Mouse (Mus musculus) limb, embryonic 13.5 days (tissue): Measurements from ENCODE around the gene Dennd1b. TPM values are rescaled to one million over a fixed set of nuclear protein-coding genes. Genes with fewer than 3 reads are reported as not detected.

ENCODE experiments used
- ATAC-seq: fragments of 200-750 bp; cut with Nextera tagmentation; 2 replicates; pipeline ENCODE4 v1.8.0; 2017; ENCODE audit warnings: low read depth, moderate number of reproducible peaks, moderate TSS enrichment; ENCODE audit not compliant: low FRiP score
- H3K27ac ChIP-seq: fragments of 300-500 bp; sonication (generic); 2 replicates; pipeline ENCODE4 v1.5.1; 2015; ENCODE audit warnings: inconsistent platforms, mild to moderate bottlenecking, moderate library complexity
- H3K27me3 ChIP-seq: fragments of 300-500 bp; sonication (generic); 2 replicates; pipeline ENCODE4 v1.6.1; 2015; ENCODE audit warnings: mild to moderate bottlenecking, inconsistent platforms
- H3K36me3 ChIP-seq: fragments of 300-500 bp; sonication (generic); 2 replicates; pipeline ENCODE4 v1.6.1; 2015; ENCODE audit warnings: inconsistent platforms, mild to moderate bottlenecking, moderate library complexity
- H3K4me1 ChIP-seq: fragments of 300-500 bp; sonication (generic); 2 replicates; pipeline ENCODE4 v1.6.1; 2015; ENCODE audit warnings: inconsistent platforms
- H3K4me2 ChIP-seq: fragments of 300-500 bp; sonication (generic); replicated peaks from 2 replicates; pipeline ENCODE4 v1.6.1; 2015; ENCODE audit warnings: inconsistent platforms, mild to moderate bottlenecking, moderate library complexity
- H3K4me3 ChIP-seq: fragments of 300-500 bp; sonication (generic); 2 replicates; pipeline ENCODE4 v1.5.1; 2015; ENCODE audit warnings: moderate library complexity, mild to moderate bottlenecking, inconsistent platforms
- H3K9ac ChIP-seq: fragments of 300-500 bp; sonication (generic); 2 replicates; pipeline ENCODE4 v1.6.1; 2015; ENCODE audit warnings: mild to moderate bottlenecking, inconsistent platforms
- H3K9me3 ChIP-seq: fragments of 300-500 bp; sonication (generic); 2 replicates; pipeline ENCODE4 v1.6.1; 2016; ENCODE audit warnings: inconsistent platforms
- WGBS: fragments of 180-500 bp; shearing (Covaris S2); methylation state at CpG from one replicate; pipeline ENCODE4 v1.1.7; 2015; 5-methylcytosine and 5-hydroxymethylcytosine counted together
- polyA plus RNA-seq: library from polyadenylated mRNA; unstranded; fragments of >200 nt; fragmentation: Nextera tagmentation; extraction: Ambion mirVana; gene quantifications from 2 replicates; pipeline ENCODE4 v1.2.1, GENCODE M21; 2015

Gene Dennd1b
- polyA plus RNA-seq, 1 experiment from 2014 or later = 11.4 TPM

DNA sequence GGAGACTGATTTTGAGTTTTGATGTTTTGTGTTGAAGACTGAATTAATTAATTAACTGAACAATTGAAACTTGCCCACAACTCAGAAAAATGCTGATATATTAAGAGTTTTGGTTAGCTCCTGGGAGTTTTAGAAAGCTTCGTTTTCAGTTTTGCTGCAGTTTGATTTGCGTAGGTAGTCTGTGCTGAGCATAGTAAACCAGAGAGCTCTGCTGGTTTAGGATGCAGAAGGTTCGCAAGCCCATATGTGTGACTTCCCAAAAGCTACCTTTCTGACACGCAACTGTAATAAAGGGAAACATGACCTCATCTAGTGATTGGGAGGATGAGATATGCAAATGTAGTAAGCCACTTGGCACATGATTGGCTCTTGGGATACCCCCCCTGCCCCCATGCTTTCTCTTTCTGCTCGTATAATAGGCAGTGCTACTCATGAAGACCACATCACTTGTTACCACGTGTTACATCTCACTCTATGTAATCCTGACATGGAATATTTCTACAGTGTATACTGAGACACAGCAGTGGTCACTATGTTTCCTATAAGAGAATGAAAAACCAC lies 23.6 kb upstream of the Dennd1b start:
- H3K9ac ChIP-seq = no peak overlapping the region
- ATAC-seq = no peak
- 67% methylated on average over 6 of the region's 6 CpGs for WGBS
- no peaks in the 10 kb centered on the region for H3K9me3 ChIP-seq
- H3K27ac ChIP-seq = no peak overlapping the region
- H3K4me3 ChIP-seq = no peak overlapping the region
- H3K36me3 ChIP-seq = no peaks in the 10 kb centered on the region
- no peak overlapping the region for H3K4me2 ChIP-seq
- H3K27me3 ChIP-seq = no peaks in the 10 kb centered on the region
- H3K4me1 ChIP-seq = no peaks in the 10 kb centered on the region

DNA sequence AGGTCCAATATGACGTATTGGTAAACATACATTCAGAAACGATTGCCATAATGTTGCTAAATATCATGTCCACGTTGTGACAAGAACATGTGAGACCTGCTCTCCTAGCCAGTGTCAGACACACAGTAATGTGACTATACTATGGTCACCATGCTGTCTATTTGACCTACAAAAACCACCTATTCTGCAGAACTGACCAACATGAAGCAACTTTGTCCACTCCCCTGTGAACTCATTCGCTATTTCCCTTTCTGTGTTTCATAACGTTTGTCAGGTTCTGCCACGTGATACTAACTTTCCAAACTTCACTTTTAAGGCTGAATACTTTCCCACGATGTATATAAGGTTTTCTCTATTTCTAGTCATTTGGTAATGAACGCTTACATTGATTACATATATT lies 22.8 kb upstream of the Dennd1b start:
- WGBS = 84% methylated on average over 8 of the region's 8 CpGs
- Histone ChIP-seq H3K27me3 (no peaks in the 10 kb centered on the region), H3K36me3 (no peaks in the 10 kb centered on the region), H3K9me3 (no peaks in the 10 kb centered on the region), H3K4me3 (no peak overlapping the region), H3K4me2 (no peak overlapping the region), H3K4me1 (no peaks in the 10 kb centered on the region), H3K27ac (no peak overlapping the region), H3K9ac (no peak overlapping the region)
- ATAC-seq = no peak

- Histone ChIP-seq H3K27ac (no peak overlapping the region), H3K9me3 (no peaks in the 10 kb centered on the region), H3K27me3 (no peaks in the 10 kb centered on the region), H3K9ac (no peak overlapping the region), H3K36me3 (no peaks in the 10 kb centered on the region), H3K4me1 (no peaks in the 10 kb centered on the region), H3K4me2 (no peak overlapping the region), H3K4me3 (no peak overlapping the region)
- no peak for ATAC-seq
These were observed 11.1 kb upstream of the Dennd1b start for GRCm38 (mm10) chr1:138952173-138952572.

- Histone ChIP-seq H3K9ac (no peak overlapping the region), H3K4me1 (no peaks in the 10 kb centered on the region), H3K4me2 (no peak overlapping the region), H3K4me3 (no peak overlapping the region), H3K9me3 (no peaks in the 10 kb centered on the region), H3K27ac (no peak overlapping the region), H3K27me3 (no peaks in the 10 kb centered on the region), H3K36me3 (no peaks in the 10 kb centered on the region)
- 87% methylated on average over 5 of the region's 5 CpGs for WGBS
- ATAC-seq = no peak
These were observed 8.3 kb upstream of the Dennd1b start for GRCm38 (mm10) chr1:138954978-138955377.

GRCm38 (mm10) chr1:138955455-138955854 lies 7.8 kb upstream of the Dennd1b start:
- H3K36me3 ChIP-seq = no peaks in the 10 kb centered on the region
- no peaks in the 10 kb centered on the region for H3K9me3 ChIP-seq
- no peak overlapping the region for H3K4me3 ChIP-seq
- no peak for ATAC-seq
- no peaks in the 10 kb centered on the region for H3K4me1 ChIP-seq
- no peak overlapping the region for H3K27ac ChIP-seq
- H3K4me2 ChIP-seq = no peak overlapping the region
- no peaks in the 10 kb centered on the region for H3K27me3 ChIP-seq
- H3K9ac ChIP-seq = no peak overlapping the region
- 82% methylated on average over 4 of the region's 4 CpGs for WGBS

- Histone ChIP-seq H3K36me3 (no peaks in the 10 kb centered on the region), H3K9ac (no peak overlapping the region), H3K4me1 (no peaks in the 10 kb centered on the region), H3K4me2 (no peak overlapping the region), H3K4me3 (no peak overlapping the region), H3K27me3 (no peaks in the 10 kb centered on the region), H3K9me3 (no peaks in the 10 kb centered on the region), H3K27ac (no peak overlapping the region)
- ATAC-seq = no peak
These were observed 6.7 kb upstream of the Dennd1b start for GRCm38 (mm10) chr1:138956511-138956910.

- H3K9me3 ChIP-seq = no peaks in the 10 kb centered on the region
- H3K27ac ChIP-seq = no peak overlapping the region
- 71% methylated on average over 4 of the region's 4 CpGs for WGBS
- no peak overlapping the region for H3K4me2 ChIP-seq
- ATAC-seq = no peak
- no peaks in the 10 kb centered on the region for H3K36me3 ChIP-seq
- no peaks in the 10 kb centered on the region for H3K27me3 ChIP-seq
- no peak overlapping the region for H3K4me3 ChIP-seq
- no peaks in the 10 kb centered on the region for H3K4me1 ChIP-seq
- H3K9ac ChIP-seq = no peak overlapping the region
These were observed 6.1 kb upstream of the Dennd1b start for GRCm38 (mm10) chr1:138957111-138957510.

- peaks cover 5% of the 10 kb centered on the region for H3K4me1 ChIP-seq
- H3K27me3 ChIP-seq = no peaks in the 10 kb centered on the region
- H3K9me3 ChIP-seq = no peaks in the 10 kb centered on the region
- no peak overlapping the region for H3K27ac ChIP-seq
- no peaks in the 10 kb centered on the region for H3K36me3 ChIP-seq
- H3K4me3 ChIP-seq = no peak overlapping the region
- H3K9ac ChIP-seq = no peak overlapping the region
- no peak overlapping the region for H3K4me2 ChIP-seq
- ATAC-seq = no peak
- 72% methylated on average over 3 of the region's 3 CpGs for WGBS
These were observed 4.4 kb upstream of the Dennd1b start for GRCm38 (mm10) chr1:138958863-138959262.

DNA sequence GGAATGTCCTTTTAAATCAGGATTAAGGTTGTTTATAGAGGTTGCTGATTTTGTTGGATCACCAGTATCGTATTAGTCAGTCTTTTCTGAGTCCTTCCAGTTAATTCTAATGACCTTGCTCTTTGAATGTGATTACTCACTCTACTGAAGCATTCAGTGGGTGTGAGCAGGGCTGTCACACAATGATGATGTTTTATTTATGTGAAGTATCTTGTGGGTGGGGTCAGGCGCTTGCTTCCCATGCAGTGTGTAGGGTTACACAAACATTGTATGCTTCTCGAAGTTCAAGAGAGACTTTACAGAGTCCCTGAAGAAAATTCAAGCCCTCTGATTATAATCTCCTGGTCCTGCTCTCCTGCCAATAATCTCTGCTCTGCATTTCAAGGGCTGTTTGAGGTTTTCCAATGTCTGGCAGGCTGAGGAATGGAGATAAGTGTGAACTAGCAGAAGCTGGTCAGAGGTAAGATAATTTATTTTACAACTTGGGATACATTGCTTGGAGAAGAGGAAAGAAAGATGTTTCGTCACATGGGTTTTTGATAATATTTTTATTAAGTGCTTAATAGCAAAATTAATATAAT lies 3.2 kb upstream of the Dennd1b start:
- Histone ChIP-seq H3K36me3 (no peaks in the 10 kb centered on the region), H3K4me3 (no peak overlapping the region), H3K9ac (no peak overlapping the region), H3K27me3 (no peaks in the 10 kb centered on the region), H3K27ac (no peak overlapping the region), H3K9me3 (no peaks in the 10 kb centered on the region), H3K4me2 (no peak overlapping the region), H3K4me1 (peaks cover 5% of the 10 kb centered on the region)
- ATAC-seq = no peak
- 74% methylated on average over 4 of the region's 4 CpGs for WGBS

- WGBS = 45% methylated on average over 9 of the region's 9 CpGs
- Histone ChIP-seq H3K4me1 (peaks cover 15% of the 10 kb centered on the region), H3K27me3 (0 out of 2 replicates have a peak, but pooled peaks cover 4% of the 10 kb centered on the region), H3K4me2 (peak overlapping the region; percentile 77), H3K4me3 (peak overlapping the region; percentile 81), H3K9ac (no peak overlapping the region), H3K27ac (no peak overlapping the region), H3K9me3 (no peaks in the 10 kb centered on the region), H3K36me3 (no peaks in the 10 kb centered on the region)
- ATAC-seq = no peak
These were observed 751 bp upstream of the Dennd1b start for GRCm38 (mm10) chr1:138962266-138963101.

- 0 out of 2 replicates have a peak, but pooled peaks cover 4% of the 10 kb centered on the region for H3K27me3 ChIP-seq
- H3K4me1 ChIP-seq = peaks cover 20% of the 10 kb centered on the region
- H3K36me3 ChIP-seq = no peaks in the 10 kb centered on the region
- ATAC-seq = peak; percentile 79
- H3K9ac ChIP-seq = peak overlapping the region; percentile 90
- H3K27ac ChIP-seq = peak overlapping the region; percentile 77
- H3K9me3 ChIP-seq = no peaks in the 10 kb centered on the region
- peak overlapping the region; percentile 81 for H3K4me3 ChIP-seq
- WGBS = under 1% methylated on average over 35 of the region's 50 CpGs
- peak overlapping the region; percentile 77 for H3K4me2 ChIP-seq
These were observed 728 bp downstream of the Dennd1b start for GRCm38 (mm10) chr1:138963868-138964458.

DNA sequence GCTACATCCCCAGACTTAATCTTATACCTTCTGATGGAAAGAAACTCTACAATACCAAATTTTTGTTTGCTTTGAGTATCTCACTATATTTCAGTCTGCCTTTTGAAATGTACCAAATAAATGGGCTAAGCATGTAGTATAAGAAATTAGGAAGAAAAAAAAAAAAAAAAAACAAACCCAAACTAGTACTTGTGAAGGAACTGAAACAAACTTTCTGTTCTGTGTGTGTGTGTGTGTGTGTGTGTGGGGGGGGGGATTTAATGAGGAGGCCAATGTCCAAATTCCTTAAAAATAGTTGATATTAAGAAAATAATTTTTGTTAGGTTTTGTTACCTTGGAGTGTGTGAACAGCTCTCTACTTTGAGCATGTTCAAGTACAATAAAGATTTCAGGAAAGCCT lies 1.8 kb downstream of the Dennd1b start:
- Histone ChIP-seq H3K9ac (no peak overlapping the region), H3K4me3 (no peak overlapping the region), H3K4me1 (peaks cover 20% of the 10 kb centered on the region), H3K27me3 (0 out of 2 replicates have a peak, but pooled peaks cover 4% of the 10 kb centered on the region), H3K9me3 (no peaks in the 10 kb centered on the region), H3K27ac (no peak overlapping the region), H3K4me2 (no peak overlapping the region), H3K36me3 (no peaks in the 10 kb centered on the region)
- ATAC-seq = no peak
